Mouse (Mus musculus): ENCODE data around the gene Gm20388.

- no peak for TF ChIP-seq ZNF384 (IDR thresholded peaks at IDR 0.05; ENCODE audit: low read depth, low read length)
- TF ChIP-seq CHD2 (IDR thresholded peaks at IDR 0.05; ENCODE audit: low read depth, low read length): no peak
- no peak for TF ChIP-seq ZC3H11A (IDR thresholded peaks at IDR 0.05; ENCODE audit: borderline replicate concordance, low read depth, low read length)
Measured at GRCm38 (mm10) chr8:121119635-121120455, 1209.2 kb downstream of the Gm20388 start.
